Mouse (Mus musculus) limb, embryonic 14.5 days (tissue): ENCODE data around the gene Capg. TPM values are rescaled to one million over a fixed set of nuclear protein-coding genes. Genes with fewer than 3 reads are reported as not detected.

Experiments used
- ATAC-seq: fragments of 200-750 bp; cut with Nextera tagmentation; 2 replicates; pipeline ENCODE4 v1.8.0; 2017; ENCODE audit warnings: low read depth, moderate number of reproducible peaks, moderate TSS enrichment; ENCODE audit not compliant: low FRiP score
- DNase-seq: peaks from one replicate; pipeline ENCODE4 v3.0.0-alpha.2; 2015; ENCODE audit warnings: low spot score
- H3K27ac ChIP-seq: fragments of 300-500 bp; sonication (generic); replicated peaks from 2 replicates; pipeline ENCODE4 v1.5.1; 2014; ENCODE audit warnings: low read depth, mild to moderate bottlenecking, low read length, moderate library complexity, mixed read lengths
- H3K27me3 ChIP-seq: fragments of 300-500 bp; sonication (generic); 2 replicates; pipeline ENCODE4 v1.6.1; 2014; ENCODE audit warnings: low read length, mixed read lengths; ENCODE audit not compliant: control insufficient read depth, insufficient read depth
- H3K36me3 ChIP-seq: fragments of 300-500 bp; sonication (generic); 2 replicates; pipeline ENCODE4 v1.6.1; 2014; ENCODE audit warnings: mild to moderate bottlenecking, low read length, moderate library complexity, mixed read lengths; ENCODE audit not compliant: control insufficient read depth, insufficient read depth
- H3K4me1 ChIP-seq: fragments of 300-500 bp; sonication (generic); 2 replicates; pipeline ENCODE4 v1.6.1; 2014; ENCODE audit warnings: antibody characterized with exemption, low read length, mixed read lengths; ENCODE audit not compliant: control insufficient read depth, insufficient read depth
- H3K4me2 ChIP-seq: fragments of 300-500 bp; sonication (generic); replicated peaks from 2 replicates; pipeline ENCODE4 v1.6.1; 2014; ENCODE audit warnings: low read depth, mild to moderate bottlenecking, low read length, moderate library complexity; ENCODE audit not compliant: severe bottlenecking
- H3K4me3 ChIP-seq: fragments of 300-500 bp; sonication (generic); replicated peaks from 2 replicates; pipeline ENCODE4 v1.5.1; 2014; ENCODE audit warnings: low read length
- H3K9ac ChIP-seq: fragments of 300-500 bp; sonication (generic); 2 replicates; pipeline ENCODE4 v1.6.1; 2014; ENCODE audit warnings: mild to moderate bottlenecking, low read depth, low read length, moderate library complexity; ENCODE audit not compliant: severe bottlenecking
- H3K9me3 ChIP-seq: fragments of 300-500 bp; sonication (generic); 2 replicates; pipeline ENCODE4 v1.6.1; 2016; ENCODE audit warnings: low read length; ENCODE audit not compliant: control insufficient read depth
- POLR2A ChIP-seq: fragments of 200-500 bp; IDR thresholded peaks from 2 replicates; pipeline ENCODE4 v1.8.0; 2012; ENCODE audit warnings: inconsistent platforms, mild to moderate bottlenecking, moderate library complexity, borderline replicate concordance; ENCODE audit not compliant: insufficient read depth, insufficient read length; ENCODE audit errors: extremely low read depth
- WGBS: fragments of 180-500 bp; shearing (Covaris S2); extraction: QIAGEN DNeasy Blood & Tissue Kit; methylation state at CpG from one replicate; pipeline ENCODE4 v1.1.7; 2014; 5-methylcytosine and 5-hydroxymethylcytosine counted together
- polyA plus RNA-seq, 2 experiments: library from polyadenylated mRNA; depleted of rRNA in 1 of 2; stranded (reverse) in 1 of 2; unstranded in 1 of 2; fragments of >200 nt; fragmentation: Nextera tagmentation in 1 of 2; extraction: Ambion mirVana in 1 of 2; gene quantifications; 2 replicates each; pipeline versions ENCODE4 v1.2.1 to v1.2.3; 2012 to 2014

Gene Capg
- polyA plus RNA-seq, 2 experiments = 30.9 to 86.6 TPM

DNA sequence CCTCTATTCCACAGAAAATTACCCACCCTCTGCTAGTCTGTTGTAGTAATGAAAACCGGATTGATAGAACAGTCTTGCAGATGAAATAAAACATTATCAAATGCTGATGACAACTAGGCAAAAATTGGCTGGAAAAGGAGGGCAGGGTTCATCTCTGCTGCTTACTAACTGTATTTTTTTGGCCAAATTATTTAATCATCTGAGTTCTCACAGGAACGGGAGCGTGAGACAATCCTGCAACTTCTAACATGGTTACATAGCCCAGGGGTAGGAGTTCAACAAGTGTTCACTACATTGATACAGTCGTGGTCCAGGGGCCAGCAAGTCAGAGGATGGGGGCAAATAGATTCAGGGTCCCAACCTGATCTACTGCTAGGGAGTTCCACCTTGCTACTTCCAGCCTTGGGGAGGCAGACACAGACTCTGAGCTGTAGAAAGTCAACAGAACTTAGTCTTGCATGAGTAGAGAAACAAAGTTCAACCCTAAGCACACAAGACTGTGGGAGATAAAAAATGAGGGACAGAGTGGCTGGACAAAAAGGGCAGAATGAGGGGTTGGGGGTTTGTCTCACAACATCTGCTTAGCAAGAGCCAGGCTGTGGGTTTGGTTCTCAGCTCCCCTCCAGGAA lies 39.1 kb downstream of the Capg start:
- peaks cover 22% of the 10 kb centered on the region for H3K36me3 ChIP-seq
- H3K4me3 ChIP-seq = no peak overlapping the region
- ATAC-seq (no peak), DNase-seq (no peak)
- H3K9me3 ChIP-seq = no peaks in the 10 kb centered on the region
- no peaks in the 10 kb centered on the region for H3K4me1 ChIP-seq
- H3K4me2 ChIP-seq = no peak overlapping the region
- TF ChIP-seq POLR2A = no peak
- H3K9ac ChIP-seq = no peak overlapping the region
- no peaks in the 10 kb centered on the region for H3K27me3 ChIP-seq
- 89% methylated on average over 4 of the region's 4 CpGs for WGBS
- no peak overlapping the region for H3K27ac ChIP-seq

DNA sequence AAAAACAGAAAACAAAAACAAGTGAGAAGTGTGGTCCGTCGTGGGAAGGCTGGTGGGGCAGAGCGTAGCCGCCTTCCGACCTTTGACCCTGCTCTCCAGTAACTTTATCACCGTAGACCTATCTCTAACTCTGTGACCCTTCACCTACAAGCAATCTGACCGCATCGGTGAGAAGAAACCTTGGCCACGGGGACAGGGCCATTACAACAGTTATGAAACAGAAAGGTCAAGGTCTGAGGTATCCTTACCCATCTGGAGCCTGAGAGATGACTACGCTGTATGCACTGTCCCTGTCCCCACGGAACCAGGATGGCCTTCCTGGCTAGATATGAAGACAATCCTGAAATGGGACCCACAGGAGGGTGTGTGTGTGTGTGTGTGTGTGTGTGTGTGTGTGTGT lies 40.0 kb downstream of the Capg start:
- H3K9me3 ChIP-seq = no peaks in the 10 kb centered on the region
- H3K4me2 ChIP-seq = no peak overlapping the region
- H3K4me3 ChIP-seq = no peak overlapping the region
- no peaks in the 10 kb centered on the region for H3K4me1 ChIP-seq
- no peak overlapping the region for H3K27ac ChIP-seq
- H3K27me3 ChIP-seq = no peaks in the 10 kb centered on the region
- TF ChIP-seq POLR2A = no peak
- no peak for DNase-seq
- H3K36me3 ChIP-seq = peaks cover 20% of the 10 kb centered on the region
- no peak for ATAC-seq
- WGBS = 79% methylated on average over 11 of the region's 11 CpGs
- H3K9ac ChIP-seq = no peak overlapping the region

DNA sequence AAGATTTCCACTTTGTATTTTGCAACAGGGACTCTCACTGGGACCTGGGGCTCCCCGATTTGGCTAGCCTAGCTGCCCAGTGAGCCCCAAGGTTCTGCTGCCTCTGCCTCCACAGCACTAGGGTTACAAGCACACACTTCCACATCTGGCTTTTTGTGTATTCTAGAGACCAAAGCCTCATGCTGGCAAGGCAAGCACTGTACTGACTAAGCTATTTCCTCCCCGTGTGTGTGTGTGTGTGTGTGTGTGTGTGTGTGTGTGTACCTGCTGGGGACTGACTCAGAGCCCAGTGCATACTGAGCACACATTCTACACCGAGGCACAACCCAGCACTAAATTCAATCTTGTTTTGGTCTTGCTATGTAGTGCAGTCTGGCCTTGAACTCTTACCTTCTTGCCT lies 42.5 kb downstream of the Capg start:
- ATAC-seq (no peak), DNase-seq (no peak)
- WGBS = 81% methylated on average over 3 of the region's 3 CpGs
- no peak for TF ChIP-seq POLR2A
- no peak overlapping the region for H3K4me3 ChIP-seq
- no peak overlapping the region for H3K4me2 ChIP-seq
- no peaks in the 10 kb centered on the region for H3K4me1 ChIP-seq
- peaks cover 9% of the 10 kb centered on the region; the same call in 1 of the 2 replicates for H3K36me3 ChIP-seq
- no peak overlapping the region for H3K27ac ChIP-seq
- H3K9me3 ChIP-seq = no peaks in the 10 kb centered on the region
- no peak overlapping the region for H3K9ac ChIP-seq
- H3K27me3 ChIP-seq = no peaks in the 10 kb centered on the region

DNA sequence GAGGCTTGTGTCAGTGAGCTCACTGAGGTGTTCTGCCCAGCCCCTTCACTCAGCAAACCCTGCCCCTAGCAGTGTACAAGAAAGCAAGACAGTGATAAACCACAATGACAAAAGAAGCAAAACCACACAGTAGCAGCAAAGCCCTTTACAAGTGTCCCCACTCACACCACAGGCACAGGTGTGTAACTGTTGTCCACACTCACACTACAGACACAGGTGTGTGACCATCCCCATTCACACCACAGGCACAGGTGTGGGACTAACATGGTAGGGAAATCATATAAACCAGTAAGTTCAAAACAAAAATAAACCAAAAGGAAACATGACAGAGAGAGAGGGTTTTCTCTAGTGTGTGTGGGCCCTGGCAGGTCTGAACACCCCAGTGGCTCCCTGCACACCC lies 44.1 kb downstream of the Capg start:
- no peak overlapping the region for H3K9ac ChIP-seq
- no peak overlapping the region for H3K4me3 ChIP-seq
- ATAC-seq (no peak), DNase-seq (no peak)
- TF ChIP-seq POLR2A = no peak
- H3K27ac ChIP-seq = no peak overlapping the region
- H3K36me3 ChIP-seq = peaks cover 9% of the 10 kb centered on the region; the same call in 1 of the 2 replicates
- no peak overlapping the region for H3K4me2 ChIP-seq
- no peaks in the 10 kb centered on the region for H3K27me3 ChIP-seq
- H3K4me1 ChIP-seq = no peaks in the 10 kb centered on the region
- H3K9me3 ChIP-seq = no peaks in the 10 kb centered on the region

DNA sequence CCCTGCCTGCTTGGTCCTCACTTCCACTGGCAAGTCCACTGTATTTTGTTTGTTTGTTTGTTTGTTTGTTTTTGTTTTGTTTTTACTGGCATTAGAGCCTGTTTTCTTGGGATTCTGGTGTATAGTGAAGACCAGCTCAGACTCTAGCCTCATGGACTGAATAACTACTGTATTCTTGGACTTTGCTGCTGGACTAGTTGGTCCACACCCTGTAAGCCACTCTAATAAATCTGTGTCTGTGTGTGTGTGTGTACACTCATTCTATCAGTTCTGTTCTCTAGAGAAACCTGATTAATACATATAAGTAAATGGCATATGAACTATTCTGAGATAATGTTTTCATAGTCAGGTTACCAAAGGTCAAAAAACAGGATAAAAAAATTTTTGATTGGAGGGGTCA lies 45.9 kb downstream of the Capg start:
- TF ChIP-seq POLR2A = no peak
- H3K4me3 ChIP-seq = no peak overlapping the region
- no peaks in the 10 kb centered on the region for H3K27me3 ChIP-seq
- no peak overlapping the region for H3K9ac ChIP-seq
- H3K27ac ChIP-seq = no peak overlapping the region
- ATAC-seq (no peak), DNase-seq (no peak)
- H3K4me1 ChIP-seq = no peaks in the 10 kb centered on the region
- H3K4me2 ChIP-seq = no peak overlapping the region
- no peaks in the 10 kb centered on the region for H3K9me3 ChIP-seq
- H3K36me3 ChIP-seq = peaks cover 9% of the 10 kb centered on the region; the same call in 1 of the 2 replicates
